In the genomic region with DNA sequence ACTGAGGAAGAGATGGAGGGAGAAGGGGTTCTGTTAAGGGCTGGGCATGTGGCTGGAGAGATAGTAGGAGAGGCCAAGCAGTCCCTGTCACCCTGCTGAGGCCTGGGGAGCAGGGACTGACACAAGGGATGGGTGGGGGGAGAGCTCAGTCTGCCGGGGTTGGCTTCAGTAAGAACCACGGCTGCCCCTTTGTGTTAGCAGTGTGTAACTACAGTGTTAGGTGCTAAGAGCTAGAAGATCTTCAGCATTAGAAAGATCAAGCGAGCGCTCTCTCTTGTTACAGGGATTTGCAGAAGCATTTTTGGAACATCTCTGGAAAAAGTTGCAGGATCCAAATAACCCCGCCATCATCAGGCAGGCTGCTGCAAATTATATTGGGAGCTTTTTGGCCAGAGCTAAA, we compare ENCODE assay signal across 19 mouse cellular contexts. TPM values are rescaled to one million over a fixed set of nuclear protein-coding genes. Genes with fewer than 3 reads are reported as not detected.
DNase-seq lines count a peak whose midpoint lies in the region; ATAC-seq and TF ChIP-seq lines count a peak whose summit lies in the region.
"Had no signal": no experiment of that assay in that cellular context is flagged by ENCODE, and none has a peak within 500 bp of the region (broad histone marks: within the 10 kb centered on the region; RNA-seq: fewer than 3 reads in every experiment).

No protein-coding gene starts in this region.

- 0 out of 2 replicates have a peak, but pooled peaks have one; percentile 20 for TF ChIP-seq CTCF in heart, postnatal 0 days (IDR thresholded peaks at IDR 0.05; ENCODE audit: low read depth)

- intact Hi-C loops in heart, postnatal 14 days (cut with DNase I), result no loop called here

- no peak overlapping the region for H3K4me3 ChIP-seq in heart, postnatal 0 days (ENCODE audit: low read depth, low read length)
- H3K4me3 ChIP-seq in midbrain, embryonic 11.5 days (ENCODE audit: low read depth, low read length), result no peak overlapping the region
- H3K4me3 ChIP-seq in midbrain, embryonic 14.5 days (replicated peaks; ENCODE audit: low read depth, low read length), result no peak overlapping the region
- H3K4me3 ChIP-seq: embryonic facial prominence, embryonic 12.5 days; forebrain, embryonic 15.5 days; liver, embryonic 12.5 days had no signal

- TF ChIP-seq EP300 in heart, postnatal 0 days (IDR thresholded peaks at IDR 0.05; ENCODE audit: low read depth), result no peak

- no peak overlapping the region for H3K9ac ChIP-seq in heart, postnatal 0 days (replicated peaks; ENCODE audit: low read depth, low read length)
- H3K9ac ChIP-seq in midbrain, embryonic 11.5 days (ENCODE audit: low read length), result no peak overlapping the region
- no peak overlapping the region for H3K9ac ChIP-seq in midbrain, embryonic 14.5 days (replicated peaks; ENCODE audit: low read length)
- H3K9ac ChIP-seq: embryonic facial prominence, embryonic 12.5 days; forebrain, embryonic 15.5 days; liver, embryonic 12.5 days had no signal

- 71% methylated on average over 5 of the region's 5 CpGs for WGBS in heart, postnatal 0 days
- WGBS in midbrain, embryonic 11.5 days, result 87% methylated on average over 5 of the region's 5 CpGs
- WGBS in midbrain, embryonic 14.5 days, result 82% methylated on average over 5 of the region's 5 CpGs

- no peak overlapping the region for H3K4me2 ChIP-seq in heart, postnatal 0 days (ENCODE audit: low read depth, low read length)
- H3K4me2 ChIP-seq in midbrain, embryonic 11.5 days, result no peak overlapping the region
- H3K4me2 ChIP-seq in midbrain, embryonic 14.5 days (ENCODE audit: low read length), result no peak overlapping the region
- H3K4me2 ChIP-seq: embryonic facial prominence, embryonic 12.5 days; forebrain, embryonic 15.5 days; liver, embryonic 12.5 days had no signal

- peaks cover 88% of the 10 kb centered on the region for H3K36me3 ChIP-seq in heart, postnatal 0 days (replicated peaks; ENCODE audit: control insufficient read depth, insufficient read depth, low read length)
- H3K36me3 ChIP-seq in midbrain, embryonic 11.5 days (ENCODE audit: control insufficient read depth, insufficient read depth, low read length), result peaks cover 32% of the 10 kb centered on the region
- peaks cover 90% of the 10 kb centered on the region for H3K36me3 ChIP-seq in midbrain, embryonic 14.5 days (ENCODE audit: control insufficient read depth, insufficient read depth, low read length)

- no peaks in the 10 kb centered on the region for H3K9me3 ChIP-seq in heart, postnatal 0 days (replicated peaks; ENCODE audit: control insufficient read depth, low read length)
- no peaks in the 10 kb centered on the region for H3K9me3 ChIP-seq in midbrain, embryonic 11.5 days (ENCODE audit: control insufficient read depth, low read length)
- no peaks in the 10 kb centered on the region for H3K9me3 ChIP-seq in midbrain, embryonic 14.5 days (ENCODE audit: control insufficient read depth, low read length)
- H3K9me3 ChIP-seq: embryonic facial prominence, embryonic 12.5 days; forebrain, embryonic 15.5 days; liver, embryonic 12.5 days had no signal

- DNase-seq in cerebellum, adult 11-12 months, result no peak
- DNase-seq in heart, postnatal 0 days (ENCODE audit: low spot score), result no peak
- DNase-seq in heart, postnatal 14 days, result no peak
- peak; percentile 67 for DNase-seq in midbrain, embryonic 11.5 days (ENCODE audit: low spot score, missing footprints)
- no peak for DNase-seq in midbrain, embryonic 14.5 days
- DNase-seq in lung, postnatal 10 days, result no peak
- DNase-seq: adrenal gland, postnatal 36 days; kidney, adult 9 months; kidney, postnatal 4 days; layer of hippocampus, postnatal 36 days; left cerebral cortex, postnatal 4 days; thymus, adult 2 months had no signal

- no peaks in the 10 kb centered on the region for H3K27me3 ChIP-seq in heart, postnatal 0 days (ENCODE audit: control insufficient read depth, insufficient read depth, low read length)
- no peaks in the 10 kb centered on the region for H3K27me3 ChIP-seq in midbrain, embryonic 11.5 days (ENCODE audit: control insufficient read depth, insufficient read depth, low read length)
- no peaks in the 10 kb centered on the region for H3K27me3 ChIP-seq in midbrain, embryonic 14.5 days (ENCODE audit: control insufficient read depth, insufficient read depth, low read length)
- H3K27me3 ChIP-seq: embryonic facial prominence, embryonic 12.5 days; forebrain, embryonic 15.5 days; liver, embryonic 12.5 days had no signal

- H3K4me1 ChIP-seq in heart, postnatal 0 days (ENCODE audit: control insufficient read depth, insufficient read depth), result no peaks in the 10 kb centered on the region
- H3K4me1 ChIP-seq in midbrain, embryonic 11.5 days (ENCODE audit: control insufficient read depth, insufficient read depth, low read length), result no peaks in the 10 kb centered on the region
- H3K4me1 ChIP-seq in midbrain, embryonic 14.5 days (ENCODE audit: control insufficient read depth, insufficient read depth, low read length), result no peaks in the 10 kb centered on the region
- H3K4me1 ChIP-seq: embryonic facial prominence, embryonic 12.5 days; forebrain, embryonic 15.5 days; liver, embryonic 12.5 days had no signal

- no peak overlapping the region for H3K27ac ChIP-seq in heart, postnatal 0 days (ENCODE audit: low read depth)
- H3K27ac ChIP-seq in midbrain, embryonic 11.5 days (ENCODE audit: low read depth, low read length), result no peak overlapping the region
- H3K27ac ChIP-seq in midbrain, embryonic 14.5 days (replicated peaks; ENCODE audit: low read depth, low read length), result no peak overlapping the region
- H3K27ac ChIP-seq: embryonic facial prominence, embryonic 12.5 days; forebrain, embryonic 15.5 days; liver, embryonic 12.5 days had no signal

- ATAC-seq in cerebellum, adult (ENCODE audit: insufficient number of reproducible peaks, low FRiP score, low TSS enrichment), result peak; percentile 36; the same call in 1 of the 2 replicates
- ATAC-seq in heart, postnatal 0 days (ENCODE audit: insufficient read depth, low read depth), result no peak
- ATAC-seq in midbrain, embryonic 11.5 days (ENCODE audit: low FRiP score), result no peak
- no peak for ATAC-seq in midbrain, embryonic 14.5 days (ENCODE audit: low FRiP score, low TSS enrichment)
- ATAC-seq in megakaryocyte-erythroid progenitor cell, adult 5-6 weeks (replicated peaks; ENCODE audit: low FRiP score, low TSS enrichment, poor library complexity, severe bottlenecking), result peak; percentile 57; the same call in 1 of the 2 replicates
- ATAC-seq: CD4-positive, CD25-positive, alpha-beta regulatory T cell, adult 4 months; forebrain, embryonic 15.5 days; liver, embryonic 12.5 days; lung, postnatal 0 days had no signal

RNA-seq across cellular contexts. Expression of a gene that starts 14.0 kb away (rescaled TPM):
- total RNA-seq in heart, postnatal 0 days (2014; rRNA removed; ENCODE audit: low replicate concordance), result 64.7 and 109 TPM in 2 replicates
- 141 and 148 TPM in 2 replicates for polyA plus RNA-seq in heart, postnatal 0 days (2015; fragmentation: Nextera tagmentation; extraction: Ambion mirVana)
- 10 to 100 TPM; 49.7 to 50.1 TPM for total RNA-seq in heart, postnatal 14 days (2021)
- polyA plus RNA-seq in midbrain, embryonic 11.5 days (2014; fragmentation: Nextera tagmentation; extraction: Ambion mirVana), result 160 and 167 TPM in 2 replicates
- polyA plus RNA-seq in midbrain, embryonic 14.5 days (2014; fragmentation: Nextera tagmentation; extraction: Ambion mirVana), result 205 and 213 TPM in 2 replicates
- 27.0 and 29.3 TPM in 2 replicates for total RNA-seq in megakaryocyte-erythroid progenitor cell, adult 5-6 weeks (2014; fragmentation: Nextera tagmentation)
- 43.6 and 45.9 TPM in 2 replicates for total RNA-seq in megakaryocyte-erythroid progenitor cell, adult 5-6 weeks (2017)

RNA-seq across cellular contexts. Expression of a gene that starts 24.2 kb away (rescaled TPM):
- total RNA-seq in heart, postnatal 0 days (2014; rRNA removed; ENCODE audit: low replicate concordance), result 55.3 and 59.0 TPM in 2 replicates
- polyA plus RNA-seq in heart, postnatal 0 days (2015; fragmentation: Nextera tagmentation; extraction: Ambion mirVana), result 43.7 and 49.9 TPM in 2 replicates
- 10 to 100 TPM; 35.5 to 36.8 TPM for total RNA-seq in heart, postnatal 14 days (2021)
- 107 and 118 TPM in 2 replicates for polyA plus RNA-seq in midbrain, embryonic 11.5 days (2014; fragmentation: Nextera tagmentation; extraction: Ambion mirVana)
- polyA plus RNA-seq in midbrain, embryonic 14.5 days (2014; fragmentation: Nextera tagmentation; extraction: Ambion mirVana), result 78.4 and 102 TPM in 2 replicates
- 37.6 and 47.6 TPM in 2 replicates for total RNA-seq in megakaryocyte-erythroid progenitor cell, adult 5-6 weeks (2014; fragmentation: Nextera tagmentation)
- 62.0 and 71.2 TPM in 2 replicates for total RNA-seq in megakaryocyte-erythroid progenitor cell, adult 5-6 weeks (2017)

Comparison
In these comparisons a context has a peak if more than half of its experiments do, and no peak if none do; other contexts are left out.
1. ATAC-seq: peak in cerebellum, adult (single experiment) and megakaryocyte-erythroid progenitor cell, adult 5-6 weeks (single experiment); none in heart, postnatal 0 days (single experiment), midbrain, embryonic 11.5 days (single experiment) and midbrain, embryonic 14.5 days (single experiment).